Mouse (Mus musculus) small intestine, adult 2 months (tissue): Measurements from ENCODE around the gene Pkd2. TPM values are rescaled to one million over a fixed set of nuclear protein-coding genes. Genes with fewer than 3 reads are reported as not detected.

Experiments used
- H3K27ac ChIP-seq: fragments of 200-500 bp; 2 replicates; pipeline ENCODE4 v1.5.1; 2012; ENCODE audit warnings: low read depth, low read length, control low read depth, inconsistent platforms; ENCODE audit not compliant: insufficient read depth
- H3K27me3 ChIP-seq: fragments of 200-500 bp; 2 replicates; pipeline ENCODE4 v1.6.1; 2012; ENCODE audit warnings: mild to moderate bottlenecking, moderate library complexity, low read length, inconsistent platforms; ENCODE audit not compliant: control insufficient read depth, insufficient read depth
- H3K36me3 ChIP-seq: fragments of 200-500 bp; 2 replicates; pipeline ENCODE4 v1.6.1; 2012; ENCODE audit warnings: mild to moderate bottlenecking, low read length, control low read depth, inconsistent platforms; ENCODE audit not compliant: control insufficient read depth, insufficient read depth
- H3K4me1 ChIP-seq: fragments of 200-500 bp; 2 replicates; pipeline ENCODE4 v1.6.1; 2012; ENCODE audit warnings: low read length, inconsistent platforms, mixed read lengths; ENCODE audit not compliant: control insufficient read depth, insufficient read depth, insufficient read length
- H3K4me3 ChIP-seq: fragments of 200-500 bp; 2 replicates; pipeline ENCODE4 v1.5.1; 2012; ENCODE audit warnings: low read depth, mild to moderate bottlenecking, control low read depth, inconsistent platforms, low read length, moderate library complexity
- CTCF ChIP-seq: fragments of 200-500 bp; IDR thresholded peaks from 2 replicates; pipeline ENCODE4 v1.5.1; 2012; ENCODE audit warnings: low read depth, mild to moderate bottlenecking, control low read depth, inconsistent platforms, low read length, moderate library complexity, mixed read lengths; ENCODE audit not compliant: insufficient replicate concordance, insufficient read length; ENCODE audit errors: extremely low read depth
- POLR2A ChIP-seq: fragments of 200-500 bp; IDR thresholded peaks from 2 replicates; pipeline ENCODE4 v1.6.1; 2012; ENCODE audit warnings: low read depth, mild to moderate bottlenecking, control low read depth, inconsistent platforms, low read length, moderate library complexity
- WGBS: fragments of 180-500 bp; shearing (Covaris S2); methylation state at CpG from one replicate; pipeline ENCODE4 v1.1.7; 2018; 5-methylcytosine and 5-hydroxymethylcytosine counted together
- polyA plus RNA-seq: library from polyadenylated mRNA; depleted of rRNA; stranded (reverse); fragments of >200 nt; gene quantifications from 2 replicates; pipeline ENCODE4 v1.2.3, GENCODE M21; 2012; rRNA removed

The Pkd2 gene
- 4.3 and 6.1 TPM in 2 replicates for polyA plus RNA-seq

GRCm38 (mm10) chr5:104458832-104459705, at the start of gene Pkd2:
Pkd2 (plus strand) TSS chr5:104459450.
- Histone ChIP-seq H3K27ac (peak within 1 kb of the TSS; percentile 86), H3K27me3 (no peaks in the 10 kb centered on the region), H3K4me1 (peaks cover 9% of the 10 kb centered on the region), H3K4me3 (peak within 1 kb of the TSS; percentile 89), H3K36me3 (no peaks in the 10 kb centered on the region)
- whole genome bisulfite sequencing: 13% methylated on average over 46 of the region's 46 CpGs
- peak; percentile 64 for TF ChIP-seq POLR2A
- no peak for TF ChIP-seq CTCF

DNA sequence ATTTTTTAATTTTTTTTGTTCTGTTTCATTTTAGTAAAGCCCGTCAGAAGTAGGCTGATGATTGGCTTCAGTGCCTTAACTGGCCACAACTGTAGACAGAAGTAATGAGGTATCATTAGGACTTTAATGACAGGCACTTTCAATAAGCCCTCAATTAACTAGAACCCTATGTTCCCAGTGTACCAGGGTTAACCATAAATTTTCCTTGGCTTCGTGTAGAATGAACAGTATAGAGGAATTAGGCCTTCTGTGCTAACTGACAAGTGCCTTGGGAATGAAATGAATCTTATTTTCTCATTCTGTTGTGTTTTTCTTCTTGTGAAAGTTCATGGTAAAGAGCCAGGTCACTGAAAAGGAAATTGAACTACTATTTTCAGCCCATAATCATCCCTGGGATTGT, 43.3 kb upstream of the Pkd2 start:
- Histone ChIP-seq H3K4me3 (no peak overlapping the region), H3K27me3 (no peaks in the 10 kb centered on the region), H3K4me1 (no peaks in the 10 kb centered on the region), H3K36me3 (no peaks in the 10 kb centered on the region), H3K27ac (no peak overlapping the region)
- WGBS: 71% methylated on average over 2 of the region's 2 CpGs
- TF ChIP-seq POLR2A (no peak), CTCF (no peak)

DNA sequence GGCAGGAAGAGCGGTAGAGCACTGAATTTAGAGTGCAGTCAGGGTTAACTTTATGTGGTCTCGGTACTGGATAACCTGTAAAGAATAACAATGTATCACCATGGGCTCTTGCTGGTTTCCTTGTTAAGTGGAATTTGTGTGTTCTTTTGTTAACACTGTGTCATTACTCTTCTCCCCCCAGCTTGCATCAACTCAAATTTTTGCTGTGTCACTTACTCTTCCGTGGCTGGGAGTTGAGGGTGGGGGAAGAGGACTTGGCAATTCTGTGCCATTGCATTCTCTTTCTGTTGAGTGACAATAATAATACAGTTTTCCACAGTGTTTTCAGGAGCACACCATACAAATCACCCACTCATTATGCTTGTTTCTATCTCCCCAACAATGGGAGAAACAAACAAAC, 42.2 kb upstream of the Pkd2 start:
- Histone ChIP-seq H3K27me3 (no peaks in the 10 kb centered on the region), H3K4me1 (no peaks in the 10 kb centered on the region), H3K36me3 (no peaks in the 10 kb centered on the region), H3K27ac (no peak overlapping the region), H3K4me3 (no peak overlapping the region)
- whole genome bisulfite sequencing: 66% methylated on average over 3 of the region's 3 CpGs
- TF ChIP-seq CTCF (no peak), POLR2A (no peak)

GRCm38 (mm10) chr5:104417721-104418120, 41.5 kb upstream of the Pkd2 start:
- TF ChIP-seq POLR2A: no peak
- TF ChIP-seq CTCF: no peak
- 82% methylated on average over 1 of the region's 1 CpGs for WGBS

GRCm38 (mm10) chr5:104422039-104422438, 37.2 kb upstream of the Pkd2 start:
- WGBS: 29% methylated on average over 2 of the region's 2 CpGs
- H3K27ac ChIP-seq: no peak overlapping the region
- no peaks in the 10 kb centered on the region for H3K27me3 ChIP-seq
- H3K36me3 ChIP-seq: no peaks in the 10 kb centered on the region
- H3K4me3 ChIP-seq: no peak overlapping the region
- H3K4me1 ChIP-seq: no peaks in the 10 kb centered on the region
- TF ChIP-seq CTCF: no peak
- no peak for TF ChIP-seq POLR2A

More at GRCm38 (mm10) chr5:104417721-104418120, 41.5 kb upstream of the Pkd2 start:
- H3K27me3 ChIP-seq: no peaks in the 10 kb centered on the region
- H3K27ac ChIP-seq: no peak overlapping the region
- H3K36me3 ChIP-seq: no peaks in the 10 kb centered on the region
- H3K4me1 ChIP-seq: no peaks in the 10 kb centered on the region
- no peak overlapping the region for H3K4me3 ChIP-seq

GRCm38 (mm10) chr5:104423861-104424260, 35.4 kb upstream of the Pkd2 start:
- Histone ChIP-seq H3K27me3 (no peaks in the 10 kb centered on the region), H3K36me3 (no peaks in the 10 kb centered on the region), H3K4me1 (no peaks in the 10 kb centered on the region), H3K27ac (no peak overlapping the region), H3K4me3 (no peak overlapping the region)
- TF ChIP-seq CTCF: no peak
- no peak for TF ChIP-seq POLR2A
- 89% methylated on average over 3 of the region's 3 CpGs for WGBS

- TF ChIP-seq CTCF (no peak), POLR2A (no peak)
- Histone ChIP-seq H3K27me3 (no peaks in the 10 kb centered on the region), H3K4me1 (no peaks in the 10 kb centered on the region), H3K36me3 (no peaks in the 10 kb centered on the region), H3K4me3 (no peak overlapping the region), H3K27ac (no peak overlapping the region)
- WGBS: 78% methylated on average over 8 of the region's 8 CpGs
Measured at GRCm38 (mm10) chr5:104425949-104426348, 33.3 kb upstream of the Pkd2 start.

GRCm38 (mm10) chr5:104432886-104433285, 26.4 kb upstream of the Pkd2 start:
- no peak overlapping the region for H3K4me3 ChIP-seq
- H3K36me3 ChIP-seq: no peaks in the 10 kb centered on the region
- H3K4me1 ChIP-seq: no peaks in the 10 kb centered on the region
- no peak overlapping the region for H3K27ac ChIP-seq
- 36% methylated on average over 12 of the region's 12 CpGs for WGBS
- no peak for TF ChIP-seq POLR2A
- no peak for TF ChIP-seq CTCF
- peaks cover 2% of the 10 kb centered on the region; the same call in 1 of the 2 replicates for H3K27me3 ChIP-seq
